Mouse (Mus musculus) ES-Bruce4 (cell line): ENCODE results near the gene Pknox2.

Experiments
- CTCF ChIP-seq: IDR thresholded peaks from one replicate; pipeline ENCODE4 v1.8.1; 2011; ENCODE audit warnings: low read depth, low read length
- EP300 ChIP-seq: IDR thresholded peaks from 2 replicates; pipeline ENCODE4 v1.6.1; 2011; ENCODE audit warnings: low read depth, low read length; ENCODE audit not compliant: insufficient read depth
- POLR2A ChIP-seq: IDR thresholded peaks from one replicate; pipeline ENCODE4 v1.8.1; 2011; ENCODE audit warnings: low read length; ENCODE audit not compliant: insufficient read depth

- TF ChIP-seq POLR2A (no peak), CTCF (no peak), EP300 (no peak)
Observed at GRCm38 (mm10) chr9:37098600-37098999, 48.6 kb downstream of the Pknox2 start.
